Mouse (Mus musculus): Measurements from ENCODE around the gene BC049715.

DNA sequence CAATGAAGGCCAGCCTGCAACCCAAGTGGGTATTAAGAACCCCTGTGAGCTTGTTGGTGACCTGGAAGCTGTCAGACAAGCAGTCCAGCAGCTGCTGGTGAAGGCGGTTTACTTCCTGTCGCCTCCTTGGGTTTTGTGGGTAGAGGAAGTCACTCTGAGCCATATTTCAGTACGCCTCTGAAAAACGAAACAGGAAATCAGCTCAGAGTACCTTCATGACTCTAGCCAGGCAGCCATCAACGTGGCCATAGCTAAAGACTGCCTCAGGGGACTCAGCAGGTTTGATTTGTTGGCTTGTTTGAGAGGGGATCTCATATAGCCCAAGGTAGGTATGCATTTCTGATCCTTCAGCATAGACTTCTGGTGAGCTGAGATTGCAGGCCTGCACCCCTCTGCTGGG is 4.3 kb downstream of the BC049715 start:
- TF ChIP-seq GATA1 (IDR thresholded peaks at IDR 0.05; ENCODE audit: borderline replicate concordance, low read length): no peak
- TF ChIP-seq FLI1 (IDR thresholded peaks at IDR 0.05; ENCODE audit: low read length): no peak
